Mouse (Mus musculus) C2C12 (cell line): ENCODE measurements around the gene Ndufaf2. TPM values are rescaled to one million over a fixed set of nuclear protein-coding genes. Genes with fewer than 3 reads are reported as not detected.

ENCODE experiments used
- H3K27me3 ChIP-seq: one replicate; pipeline ENCODE4 v1.6.1; 2011; ENCODE audit not compliant: control insufficient read depth, insufficient read depth, insufficient read length
- H3K36me3 ChIP-seq: one replicate; pipeline ENCODE4 v1.6.1; 2011; ENCODE audit not compliant: control insufficient read depth, insufficient read depth
- H3K4me3 ChIP-seq: one replicate; pipeline ENCODE4 v1.5.1; 2011; ENCODE audit warnings: mild to moderate bottlenecking, control low read depth; ENCODE audit not compliant: poor library complexity, insufficient read depth, severe bottlenecking
- H3K79me2 ChIP-seq: one replicate; pipeline ENCODE4 v1.6.1; 2011; ENCODE audit not compliant: control insufficient read depth, insufficient read depth
- H3K79me3 ChIP-seq: one replicate; pipeline ENCODE4 v1.6.1; 2011; ENCODE audit warnings: low read depth, control low read depth
- H3ac ChIP-seq: one replicate; pipeline ENCODE3; 2011; ENCODE audit warnings: low read depth; ENCODE audit not compliant: control insufficient read depth, insufficient read length
- CEBPB ChIP-seq: IDR thresholded peaks from one replicate; pipeline ENCODE4 v1.6.1; 2011; ENCODE audit warnings: low read depth, mild to moderate bottlenecking, control low read depth, moderate library complexity
- CTCF ChIP-seq: IDR thresholded peaks from one replicate; pipeline ENCODE4 v1.5.1; 2011; ENCODE audit not compliant: control insufficient read depth, insufficient read depth, insufficient read length
- FOSL1 ChIP-seq: IDR thresholded peaks from one replicate; pipeline ENCODE4 v1.8.0; 2011; ENCODE audit warnings: mild to moderate bottlenecking, low read length; ENCODE audit not compliant: poor library complexity, insufficient read depth, severe bottlenecking
- MAX ChIP-seq: IDR thresholded peaks from one replicate; pipeline ENCODE4 v1.6.1; 2011; ENCODE audit warnings: mild to moderate bottlenecking, control low read depth
- MYOD1 ChIP-seq: IDR thresholded peaks from one replicate; pipeline ENCODE4 v1.6.1; 2011; ENCODE audit warnings: low read depth; ENCODE audit not compliant: control insufficient read depth, insufficient read length
- MYOG ChIP-seq: IDR thresholded peaks from one replicate; pipeline ENCODE4 v1.6.1; 2011; ENCODE audit not compliant: control insufficient read depth, insufficient read length; ENCODE audit errors: extremely low read depth
- USF1 ChIP-seq: IDR thresholded peaks from one replicate; pipeline ENCODE4 v1.6.1; 2011; ENCODE audit warnings: low read depth, mild to moderate bottlenecking, control low read depth, moderate library complexity
- polyA plus RNA-seq: library from polyadenylated mRNA; unstranded; fragments of >200 nt; fragmentation: generic; extraction: Trizol; gene quantifications from one replicate; pipeline ENCODE4 v1.2.1, GENCODE M21; 2012; ENCODE audit warnings: missing spikeins

Gene Ndufaf2
- polyA plus RNA-seq, 1 experiment: 40.2 TPM

DNA sequence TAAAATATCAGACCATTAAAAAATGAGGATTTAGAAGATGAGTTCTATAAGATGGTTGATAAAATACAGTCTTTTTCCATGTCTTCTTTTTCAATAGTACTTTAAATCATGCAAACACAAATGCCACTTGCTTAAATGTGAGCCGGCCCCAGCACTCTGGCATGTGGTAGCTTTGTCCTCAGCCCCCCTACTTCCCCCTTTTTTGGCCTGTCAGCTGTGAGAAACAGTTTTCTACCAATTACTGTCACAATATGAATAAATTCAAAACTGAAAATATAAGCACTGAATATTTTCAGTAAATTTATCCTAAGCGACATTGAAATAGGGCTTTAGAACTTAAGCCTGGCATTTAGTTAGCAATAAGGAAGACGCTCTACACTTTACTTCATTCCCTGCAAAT is 44.2 kb downstream of the Ndufaf2 start:
- Histone ChIP-seq H3K27me3 (no peaks in the 10 kb centered on the region), H3K36me3 (no peaks in the 10 kb centered on the region), H3K79me3 (no peaks in the 10 kb centered on the region), H3K79me2 (no peaks in the 10 kb centered on the region), H3ac (no peak overlapping the region), H3K4me3 (no peak overlapping the region)
- TF ChIP-seq MAX (no peak), FOSL1 (no peak), CTCF (no peak), MYOD1 (no peak), MYOG (no peak), CEBPB (no peak), USF1 (no peak)

DNA sequence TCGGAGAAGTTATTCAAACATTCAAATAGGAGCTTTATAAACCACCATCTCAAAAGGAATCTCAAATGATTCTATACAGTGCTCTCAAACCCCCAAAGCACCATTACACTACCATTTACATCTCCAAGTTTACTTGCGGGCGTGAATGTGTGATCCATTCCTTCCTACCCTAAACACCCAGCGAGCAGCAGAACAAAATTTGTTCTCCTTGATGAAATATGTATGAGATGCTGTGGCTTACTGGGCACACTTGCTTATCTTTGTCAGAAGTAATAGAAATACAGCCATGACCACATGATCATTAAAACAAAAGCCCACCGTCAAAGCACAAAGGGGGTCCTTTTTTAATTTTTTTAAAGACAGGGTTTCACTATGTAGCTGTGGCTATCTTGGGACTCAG is 44.9 kb downstream of the Ndufaf2 start:
- Histone ChIP-seq H3K27me3 (no peaks in the 10 kb centered on the region), H3K79me3 (peaks cover 2% of the 10 kb centered on the region), H3K36me3 (no peaks in the 10 kb centered on the region), H3K4me3 (no peak overlapping the region), H3K79me2 (no peaks in the 10 kb centered on the region), H3ac (no peak overlapping the region)
- TF ChIP-seq CEBPB (no peak), MYOD1 (no peak), MAX (no peak), USF1 (no peak), CTCF (no peak), MYOG (no peak), FOSL1 (no peak)

GRCm38 (mm10) chr13:108110929-108111328 is 47.5 kb downstream of the Ndufaf2 start:
- Histone ChIP-seq H3K27me3 (no peaks in the 10 kb centered on the region), H3K79me2 (no peaks in the 10 kb centered on the region), H3K79me3 (peaks cover 2% of the 10 kb centered on the region), H3ac (no peak overlapping the region), H3K36me3 (no peaks in the 10 kb centered on the region), H3K4me3 (no peak overlapping the region)
- TF ChIP-seq CTCF: no peak
- no peak for TF ChIP-seq MYOG
- no peak for TF ChIP-seq CEBPB
- no peak for TF ChIP-seq MAX
- TF ChIP-seq FOSL1: no peak
- no peak for TF ChIP-seq USF1
- no peak for TF ChIP-seq MYOD1

DNA sequence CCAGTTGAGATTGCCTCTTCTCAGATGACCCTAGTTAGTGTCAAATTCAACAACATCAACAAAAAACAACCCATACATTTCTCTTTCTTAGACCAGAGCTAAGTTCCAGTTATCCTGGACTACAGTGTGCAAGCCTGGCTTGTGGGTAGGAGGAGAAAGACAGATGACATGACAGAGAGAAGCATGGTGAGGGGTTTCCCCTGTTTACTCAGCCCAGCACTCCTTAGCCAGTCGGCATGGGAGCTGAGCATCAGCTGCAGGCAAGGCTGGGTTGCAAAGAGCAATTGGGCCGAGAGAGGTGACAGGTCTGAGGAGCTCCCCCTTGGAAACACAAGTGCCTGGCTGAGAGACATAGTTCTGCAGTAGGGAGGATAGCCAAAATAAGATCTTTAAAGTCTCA is 57.7 kb downstream of the Ndufaf2 start:
- Histone ChIP-seq H3K79me3 (peaks cover 1% of the 10 kb centered on the region), H3K36me3 (no peaks in the 10 kb centered on the region), H3K27me3 (no peaks in the 10 kb centered on the region), H3ac (no peak overlapping the region), H3K4me3 (no peak overlapping the region), H3K79me2 (peaks cover 4% of the 10 kb centered on the region)
- TF ChIP-seq CTCF (no peak), MYOG (no peak), CEBPB (no peak), FOSL1 (no peak), USF1 (no peak), MAX (no peak), MYOD1 (no peak)

- Histone ChIP-seq H3K4me3 (no peak overlapping the region), H3K79me2 (peaks cover 4% of the 10 kb centered on the region), H3ac (no peak overlapping the region), H3K27me3 (no peaks in the 10 kb centered on the region), H3K79me3 (no peaks in the 10 kb centered on the region), H3K36me3 (no peaks in the 10 kb centered on the region)
- TF ChIP-seq CEBPB: no peak
- TF ChIP-seq FOSL1: no peak
- TF ChIP-seq CTCF: no peak
- no peak for TF ChIP-seq MYOG
- no peak for TF ChIP-seq USF1
- TF ChIP-seq MAX: no peak
- TF ChIP-seq MYOD1: no peak
Measured at GRCm38 (mm10) chr13:108096446-108096845, 62.0 kb downstream of the Ndufaf2 start.

GRCm38 (mm10) chr13:108095617-108096016 is 62.8 kb downstream of the Ndufaf2 start:
- H3K79me3 ChIP-seq: no peaks in the 10 kb centered on the region
- H3K79me2 ChIP-seq: peaks cover 4% of the 10 kb centered on the region
- no peaks in the 10 kb centered on the region for H3K36me3 ChIP-seq
- TF ChIP-seq CEBPB: no peak
- no peak for TF ChIP-seq FOSL1
- no peak for TF ChIP-seq USF1
- TF ChIP-seq MYOG: no peak
- TF ChIP-seq MYOD1: no peak
- TF ChIP-seq CTCF: no peak
- no peak for TF ChIP-seq MAX
- no peak overlapping the region for H3ac ChIP-seq
- no peaks in the 10 kb centered on the region for H3K27me3 ChIP-seq
- H3K4me3 ChIP-seq: no peak overlapping the region
